Mouse (Mus musculus) intestine, postnatal 0 days (tissue): ENCODE data around the gene Ccdc188. TPM values are rescaled to one million over a fixed set of nuclear protein-coding genes. Genes with fewer than 3 reads are reported as not detected.
A peak's percentile ranks its signal among the peaks of the same experiment; 100 is the strongest.

Experiments used
- ATAC-seq: fragments of 200-750 bp; cut with Nextera tagmentation; 2 replicates; pipeline ENCODE4 v1.8.0; 2017; ENCODE audit warnings: mild to moderate bottlenecking, moderate TSS enrichment, moderate library complexity
- H3K27ac ChIP-seq: fragments of 300-500 bp; sonication (generic); 2 replicates; pipeline ENCODE4 v1.5.1; 2014; ENCODE audit warnings: mild to moderate bottlenecking, low read depth, low read length, moderate library complexity
- H3K27me3 ChIP-seq: fragments of 300-500 bp; sonication (generic); replicated peaks from 2 replicates; pipeline ENCODE4 v1.6.1; 2014; ENCODE audit warnings: low read length, mixed read lengths; ENCODE audit not compliant: control insufficient read depth, insufficient read depth
- H3K36me3 ChIP-seq: fragments of 300-500 bp; sonication (generic); 2 replicates; pipeline ENCODE4 v1.6.1; 2014; ENCODE audit warnings: mild to moderate bottlenecking, moderate library complexity; ENCODE audit not compliant: control insufficient read depth, insufficient read depth
- H3K4me1 ChIP-seq: fragments of 300-500 bp; sonication (generic); replicated peaks from 2 replicates; pipeline ENCODE4 v1.6.1; 2014; ENCODE audit warnings: antibody characterized with exemption, low read length, mixed read lengths; ENCODE audit not compliant: control insufficient read depth, insufficient read depth
- H3K4me2 ChIP-seq: fragments of 300-500 bp; sonication (generic); replicated peaks from 2 replicates; pipeline ENCODE4 v1.6.1; 2014; ENCODE audit warnings: low read depth, mild to moderate bottlenecking, moderate library complexity
- H3K4me3 ChIP-seq: fragments of 300-500 bp; sonication (generic); 2 replicates; pipeline ENCODE4 v1.5.1; 2014; ENCODE audit warnings: low read depth, low read length
- H3K9ac ChIP-seq: fragments of 300-500 bp; sonication (generic); 2 replicates; pipeline ENCODE4 v1.6.1; 2014; ENCODE audit warnings: mild to moderate bottlenecking, low read depth, low read length
- H3K9me3 ChIP-seq: fragments of 300-500 bp; sonication (generic); 2 replicates; pipeline ENCODE4 v1.6.1; 2016; ENCODE audit warnings: mixed run types; ENCODE audit not compliant: control insufficient read depth
- CTCF ChIP-seq: sonication (generic); IDR thresholded peaks from 2 replicates; pipeline ENCODE4 v1.5.1; 2016; ENCODE audit warnings: low read depth, mild to moderate bottlenecking, control low read depth, antibody characterized with exemption, moderate library complexity
- WGBS: fragments of 180-500 bp; shearing (Covaris S2); extraction: QIAGEN DNeasy Blood & Tissue Kit; methylation state at CpG from one replicate; pipeline ENCODE4 v1.1.7; 2014; 5-methylcytosine and 5-hydroxymethylcytosine counted together
- polyA plus RNA-seq: library from polyadenylated mRNA; unstranded; fragments of >200 nt; fragmentation: Nextera tagmentation; extraction: Ambion mirVana; gene quantifications from 2 replicates; pipeline ENCODE4 v1.2.1, GENCODE M21; 2015

The Ccdc188 gene
- polyA plus RNA-seq, 1 experiment from 2014 or later, result not detected

GRCm38 (mm10) chr16:18229622-18230021 lies 11.9 kb downstream of the Ccdc188 start:
- H3K4me2 ChIP-seq, result peak overlapping the region; percentile 9; the same call in 1 of the 2 replicates
- TF ChIP-seq CTCF, result no peak

GRCm38 (mm10) chr16:18230617-18231016 lies 12.9 kb downstream of the Ccdc188 start:
- Histone ChIP-seq H3K4me2 (no peak overlapping the region), H3K27ac (no peak overlapping the region)
- 82% methylated on average over 6 of the region's 6 CpGs for WGBS

More at GRCm38 (mm10) chr16:18229622-18230021, 11.9 kb downstream of the Ccdc188 start:
- Histone ChIP-seq H3K27me3 (no peaks in the 10 kb centered on the region), H3K4me3 (no peak overlapping the region), H3K4me1 (no peaks in the 10 kb centered on the region), H3K27ac (no peak overlapping the region), H3K36me3 (peaks cover 26% of the 10 kb centered on the region), H3K9ac (no peak overlapping the region), H3K9me3 (no peaks in the 10 kb centered on the region)
- WGBS, result 52% methylated on average over 11 of the region's 11 CpGs
- no peak for ATAC-seq

GRCm38 (mm10) chr16:18231047-18231446 lies 13.4 kb downstream of the Ccdc188 start:
- Histone ChIP-seq H3K4me2 (no peak overlapping the region), H3K4me3 (no peak overlapping the region), H3K9me3 (no peaks in the 10 kb centered on the region), H3K9ac (no peak overlapping the region), H3K36me3 (peaks cover 14% of the 10 kb centered on the region), H3K27me3 (no peaks in the 10 kb centered on the region), H3K4me1 (no peaks in the 10 kb centered on the region), H3K27ac (no peak overlapping the region)
- WGBS, result 88% methylated on average over 3 of the region's 3 CpGs
- TF ChIP-seq CTCF, result no peak
- ATAC-seq, result no peak

More at GRCm38 (mm10) chr16:18230617-18231016, 12.9 kb downstream of the Ccdc188 start:
- TF ChIP-seq CTCF, result no peak
- H3K9ac ChIP-seq, result no peak overlapping the region
- peaks cover 16% of the 10 kb centered on the region for H3K36me3 ChIP-seq
- ATAC-seq, result no peak
- H3K27me3 ChIP-seq, result no peaks in the 10 kb centered on the region
- no peaks in the 10 kb centered on the region for H3K9me3 ChIP-seq
- no peaks in the 10 kb centered on the region for H3K4me1 ChIP-seq
- no peak overlapping the region for H3K4me3 ChIP-seq

- TF ChIP-seq CTCF, result no peak
These were observed 13.8 kb downstream of the Ccdc188 start for GRCm38 (mm10) chr16:18231451-18231850.

GRCm38 (mm10) chr16:18233451-18233850 lies 15.8 kb downstream of the Ccdc188 start:
- Histone ChIP-seq H3K9ac (no peak overlapping the region), H3K27me3 (no peaks in the 10 kb centered on the region), H3K4me1 (no peaks in the 10 kb centered on the region), H3K36me3 (0 out of 2 replicates have a peak, but pooled peaks cover 7% of the 10 kb centered on the region), H3K9me3 (no peaks in the 10 kb centered on the region), H3K4me2 (no peak overlapping the region), H3K27ac (no peak overlapping the region), H3K4me3 (no peak overlapping the region)
- no peak for ATAC-seq
- WGBS, result 24% methylated on average over 1 of the region's 1 CpGs
- TF ChIP-seq CTCF, result no peak

More at GRCm38 (mm10) chr16:18231451-18231850, 13.8 kb downstream of the Ccdc188 start:
- Histone ChIP-seq H3K27ac (no peak overlapping the region), H3K4me3 (no peak overlapping the region), H3K4me2 (no peak overlapping the region), H3K9me3 (no peaks in the 10 kb centered on the region), H3K4me1 (no peaks in the 10 kb centered on the region), H3K9ac (no peak overlapping the region), H3K27me3 (no peaks in the 10 kb centered on the region), H3K36me3 (peaks cover 10% of the 10 kb centered on the region)
- 83% methylated on average over 4 of the region's 4 CpGs for whole genome bisulfite sequencing
- no peak for ATAC-seq

GRCm38 (mm10) chr16:18233919-18234670 lies 16.4 kb downstream of the Ccdc188 start:
- Histone ChIP-seq H3K4me1 (no peaks in the 10 kb centered on the region), H3K36me3 (peaks cover 13% of the 10 kb centered on the region), H3K4me2 (peak overlapping the region; percentile 94), H3K27ac (peak overlapping the region; percentile 35; the same call in 1 of the 2 replicates), H3K4me3 (peak overlapping the region; percentile 83), H3K9ac (peak overlapping the region; percentile 73), H3K9me3 (no peaks in the 10 kb centered on the region), H3K27me3 (no peaks in the 10 kb centered on the region)
- TF ChIP-seq CTCF, result no peak
- ATAC-seq, result no peak
- WGBS, result 17% methylated on average over 13 of the region's 13 CpGs
